Mouse (Mus musculus): ENCODE measurements around the gene Hoxa9. TPM values are rescaled to one million over a fixed set of nuclear protein-coding genes. Genes with fewer than 3 reads are reported as not detected.

Hoxa9 gene
- polyA plus RNA-seq, 2 experiments = 39.0 to 107 TPM

- ATAC-seq (ENCODE audit: low FRiP score, low read depth) = no peak
- peak overlapping the region; percentile 22; the same call in 1 of the 2 replicates for H3K4me2 ChIP-seq (replicated peaks; ENCODE audit: low read depth, low read length, severe bottlenecking)
Measured at GRCm38 (mm10) chr6:52268341-52268740, 37.5 kb upstream of the Hoxa9 start.

GRCm38 (mm10) chr6:52267691-52268090 lies 36.8 kb upstream of the Hoxa9 start:
- Histone ChIP-seq H3K9ac (ENCODE audit: low read depth, low read length, severe bottlenecking) (no peak overlapping the region), H3K4me2 (replicated peaks; ENCODE audit: low read depth, low read length, severe bottlenecking) (peak overlapping the region; percentile 22; the same call in 1 of the 2 replicates), H3K27ac (replicated peaks; ENCODE audit: low read depth, low read length) (0 out of 2 replicates have a peak overlapping the region, but pooled peaks have one; percentile 22), H3K27me3 (ENCODE audit: control insufficient read depth, insufficient read depth, low read length) (peaks cover 44% of the 10 kb centered on the region), H3K36me3 (ENCODE audit: control insufficient read depth, insufficient read depth, low read length) (no peaks in the 10 kb centered on the region), H3K4me3 (replicated peaks; ENCODE audit: low read length) (no peak overlapping the region), H3K4me1 (ENCODE audit: control insufficient read depth, insufficient read depth, low read length) (peaks cover 15% of the 10 kb centered on the region), H3K9me3 (ENCODE audit: control insufficient read depth, low read length) (no peaks in the 10 kb centered on the region)
- ATAC-seq (ENCODE audit: low FRiP score, low read depth) = no peak
- WGBS = 20% methylated on average over 3 of the region's 3 CpGs
- peak; percentile 2 for DNase-seq (ENCODE audit: low spot score)
- no peak for TF ChIP-seq POLR2A (IDR thresholded peaks at IDR 0.05; ENCODE audit: borderline replicate concordance, extremely low read depth, insufficient read depth, insufficient read length)

More at GRCm38 (mm10) chr6:52268341-52268740, 37.5 kb upstream of the Hoxa9 start:
- H3K27ac ChIP-seq (replicated peaks; ENCODE audit: low read depth, low read length) = no peak overlapping the region
- 16% methylated on average over 7 of the region's 7 CpGs for WGBS
- no peaks in the 10 kb centered on the region for H3K9me3 ChIP-seq (ENCODE audit: control insufficient read depth, low read length)
- peaks cover 22% of the 10 kb centered on the region for H3K4me1 ChIP-seq (ENCODE audit: control insufficient read depth, insufficient read depth, low read length)
- H3K9ac ChIP-seq (ENCODE audit: low read depth, low read length, severe bottlenecking) = no peak overlapping the region
- peak; percentile 7 for DNase-seq (ENCODE audit: low spot score)
- H3K36me3 ChIP-seq (ENCODE audit: control insufficient read depth, insufficient read depth, low read length) = no peaks in the 10 kb centered on the region
- no peak for TF ChIP-seq POLR2A (IDR thresholded peaks at IDR 0.05; ENCODE audit: borderline replicate concordance, extremely low read depth, insufficient read depth, insufficient read length)
- H3K4me3 ChIP-seq (replicated peaks; ENCODE audit: low read length) = no peak overlapping the region
- H3K27me3 ChIP-seq (ENCODE audit: control insufficient read depth, insufficient read depth, low read length) = peaks cover 44% of the 10 kb centered on the region

- 31% methylated on average over 5 of the region's 5 CpGs for WGBS
- DNase-seq (ENCODE audit: low spot score) (peak; percentile 10), ATAC-seq (ENCODE audit: low FRiP score, low read depth) (no peak)
- Histone ChIP-seq H3K27me3 (ENCODE audit: control insufficient read depth, insufficient read depth, low read length) (peaks cover 39% of the 10 kb centered on the region), H3K9ac (ENCODE audit: low read depth, low read length, severe bottlenecking) (no peak overlapping the region), H3K4me2 (replicated peaks; ENCODE audit: low read depth, low read length, severe bottlenecking) (peak overlapping the region; percentile 96; the same call in 1 of the 2 replicates), H3K36me3 (ENCODE audit: control insufficient read depth, insufficient read depth, low read length) (no peaks in the 10 kb centered on the region), H3K27ac (replicated peaks; ENCODE audit: low read depth, low read length) (no peak overlapping the region), H3K4me1 (ENCODE audit: control insufficient read depth, insufficient read depth, low read length) (peaks cover 16% of the 10 kb centered on the region), H3K9me3 (ENCODE audit: control insufficient read depth, low read length) (no peaks in the 10 kb centered on the region), H3K4me3 (replicated peaks; ENCODE audit: low read length) (peak overlapping the region; percentile 76; the same call in 1 of the 2 replicates)
- TF ChIP-seq POLR2A (IDR thresholded peaks at IDR 0.05; ENCODE audit: borderline replicate concordance, extremely low read depth, insufficient read depth, insufficient read length) = no peak
Measured at GRCm38 (mm10) chr6:52267221-52267620, 36.3 kb upstream of the Hoxa9 start.

- Histone ChIP-seq H3K4me3 (replicated peaks; ENCODE audit: low read length) (peak overlapping the region; percentile 76), H3K36me3 (ENCODE audit: control insufficient read depth, insufficient read depth, low read length) (no peaks in the 10 kb centered on the region), H3K9ac (ENCODE audit: low read depth, low read length, severe bottlenecking) (peak overlapping the region; percentile 99), H3K27ac (replicated peaks; ENCODE audit: low read depth, low read length) (peak overlapping the region; percentile 95), H3K4me2 (replicated peaks; ENCODE audit: low read depth, low read length, severe bottlenecking) (peak overlapping the region; percentile 96), H3K4me1 (ENCODE audit: control insufficient read depth, insufficient read depth, low read length) (peaks cover 16% of the 10 kb centered on the region), H3K9me3 (ENCODE audit: control insufficient read depth, low read length) (no peaks in the 10 kb centered on the region), H3K27me3 (ENCODE audit: control insufficient read depth, insufficient read depth, low read length) (peaks cover 40% of the 10 kb centered on the region)
- ATAC-seq (ENCODE audit: low FRiP score, low read depth) = no peak
- no peak for TF ChIP-seq POLR2A (IDR thresholded peaks at IDR 0.05; ENCODE audit: borderline replicate concordance, extremely low read depth, insufficient read depth, insufficient read length)
- DNase-seq (ENCODE audit: low spot score) = no peak
- WGBS = 8% methylated on average over 9 of the region's 9 CpGs
Measured at GRCm38 (mm10) chr6:52266666-52266985, 35.7 kb upstream of the Hoxa9 start.

- H3K4me3 ChIP-seq (replicated peaks; ENCODE audit: low read length) = peak overlapping the region; percentile 76
- no peaks in the 10 kb centered on the region for H3K36me3 ChIP-seq (ENCODE audit: control insufficient read depth, insufficient read depth, low read length)
- no peak for TF ChIP-seq POLR2A (IDR thresholded peaks at IDR 0.05; ENCODE audit: borderline replicate concordance, extremely low read depth, insufficient read depth, insufficient read length)
- peak; percentile 31; the same call in 1 of the 2 replicates for ATAC-seq (ENCODE audit: low FRiP score, low read depth)
- peak overlapping the region; percentile 96 for H3K4me2 ChIP-seq (replicated peaks; ENCODE audit: low read depth, low read length, severe bottlenecking)
- peak; percentile 13 for DNase-seq (ENCODE audit: low spot score)
- H3K9ac ChIP-seq (ENCODE audit: low read depth, low read length, severe bottlenecking) = peak overlapping the region; percentile 99
- H3K9me3 ChIP-seq (ENCODE audit: control insufficient read depth, low read length) = no peaks in the 10 kb centered on the region
- peaks cover 40% of the 10 kb centered on the region for H3K27me3 ChIP-seq (ENCODE audit: control insufficient read depth, insufficient read depth, low read length)
- H3K27ac ChIP-seq (replicated peaks; ENCODE audit: low read depth, low read length) = peak overlapping the region; percentile 95
- peaks cover 16% of the 10 kb centered on the region for H3K4me1 ChIP-seq (ENCODE audit: control insufficient read depth, insufficient read depth, low read length)
- WGBS = 2% methylated on average over 19 of the region's 19 CpGs
Measured at GRCm38 (mm10) chr6:52265913-52266665, 35.2 kb upstream of the Hoxa9 start.
